Mouse (Mus musculus) limb, embryonic 11.5 days (tissue): ENCODE measurements at regions not wholly inside any gene's neighbourhood (a gene's known extent, or its start where the extent isn't known, plus 50 kb on each side); places are given as distances from the start of the nearest gene placed in this dataset.

ENCODE experiments used
- ATAC-seq: fragments of 200-750 bp; cut with Nextera tagmentation; 2 replicates; pipeline ENCODE4 v1.8.0; 2017; ENCODE audit warnings: low read depth; ENCODE audit not compliant: insufficient number of reproducible peaks, low FRiP score, low TSS enrichment
- DNase-seq: peaks from one replicate; pipeline ENCODE4 v3.0.0-alpha.2; 2015; ENCODE audit warnings: low spot score
- H3K27ac ChIP-seq: fragments of 300-500 bp; sonication (generic); replicated peaks from 2 replicates; pipeline ENCODE4 v1.5.1; 2014; ENCODE audit warnings: low read depth, mild to moderate bottlenecking, low read length
- H3K27me3 ChIP-seq: fragments of 300-500 bp; sonication (generic); 2 replicates; pipeline ENCODE4 v1.6.1; 2014; ENCODE audit warnings: mild to moderate bottlenecking, low read length, mixed read lengths; ENCODE audit not compliant: control insufficient read depth, insufficient read depth
- H3K36me3 ChIP-seq: fragments of 300-500 bp; sonication (generic); 2 replicates; pipeline ENCODE4 v1.6.1; 2014; ENCODE audit warnings: mild to moderate bottlenecking, low read length, moderate library complexity, mixed read lengths; ENCODE audit not compliant: control insufficient read depth, insufficient read depth
- H3K4me1 ChIP-seq: fragments of 300-500 bp; sonication (generic); 2 replicates; pipeline ENCODE4 v1.6.1; 2014; ENCODE audit warnings: low read length, mixed read lengths; ENCODE audit not compliant: control insufficient read depth, insufficient read depth
- H3K4me2 ChIP-seq: fragments of 300-500 bp; sonication (generic); 2 replicates; pipeline ENCODE4 v1.6.1; 2014; ENCODE audit warnings: low read depth, mild to moderate bottlenecking, moderate library complexity; ENCODE audit not compliant: severe bottlenecking
- H3K4me3 ChIP-seq: fragments of 300-500 bp; sonication (generic); 2 replicates; pipeline ENCODE4 v1.5.1; 2014; ENCODE audit warnings: low read depth, low read length
- H3K9ac ChIP-seq: fragments of 300-500 bp; sonication (generic); 2 replicates; pipeline ENCODE4 v1.6.1; 2014; ENCODE audit warnings: mild to moderate bottlenecking, low read length
- H3K9me3 ChIP-seq: fragments of 300-500 bp; sonication (generic); 2 replicates; pipeline ENCODE4 v1.6.1; 2016; ENCODE audit warnings: low read length; ENCODE audit not compliant: control insufficient read depth
- WGBS: fragments of 180-500 bp; shearing (Covaris S2); extraction: QIAGEN DNeasy Blood & Tissue Kit; methylation state at CpG from one replicate; pipeline ENCODE4 v1.1.7; 2014; 5-methylcytosine and 5-hydroxymethylcytosine counted together

- Histone ChIP-seq H3K4me3 (no peak overlapping the region), H3K4me1 (no peaks in the 10 kb centered on the region), H3K4me2 (no peak overlapping the region), H3K9me3 (no peaks in the 10 kb centered on the region; the same call in 1 of the 2 replicates), H3K27me3 (no peaks in the 10 kb centered on the region), H3K27ac (no peak overlapping the region), H3K9ac (no peak overlapping the region), H3K36me3 (no peaks in the 10 kb centered on the region)
- ATAC-seq (no peak), DNase-seq (no peak)
- 97% methylated on average over 3 of the region's 3 CpGs for WGBS
Observed at GRCm38 (mm10) chr8:44828026-44828425, 107.2 kb upstream of the Fat1 start.

DNA sequence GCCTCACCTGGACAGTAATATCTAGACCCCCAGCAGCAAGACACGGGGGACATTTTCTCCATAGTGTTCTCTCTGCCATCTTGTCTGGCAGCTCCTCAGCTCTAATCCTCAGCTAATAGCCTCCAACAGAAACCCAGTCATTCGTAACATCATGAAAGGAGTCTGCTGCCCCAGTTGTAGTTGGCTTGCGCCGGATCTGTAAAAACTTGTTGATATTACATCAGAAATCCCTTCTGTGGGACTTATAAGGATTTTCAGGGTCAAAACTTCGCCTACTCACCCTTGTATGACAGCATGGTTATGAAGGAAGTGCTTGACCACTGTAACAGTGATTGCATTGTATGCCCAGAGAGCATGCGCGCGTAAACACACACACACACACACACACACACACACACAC, 96.8 kb upstream of the Fat1 start:
- H3K9ac ChIP-seq = no peak overlapping the region
- DNase-seq (no peak), ATAC-seq (no peak)
- no peaks in the 10 kb centered on the region for H3K9me3 ChIP-seq
- H3K36me3 ChIP-seq = no peaks in the 10 kb centered on the region
- no peak overlapping the region for H3K27ac ChIP-seq
- WGBS = 93% methylated on average over 8 of the region's 8 CpGs
- no peak overlapping the region for H3K4me2 ChIP-seq
- no peak overlapping the region for H3K4me3 ChIP-seq
- no peaks in the 10 kb centered on the region for H3K27me3 ChIP-seq
- no peaks in the 10 kb centered on the region for H3K4me1 ChIP-seq

GRCm38 (mm10) chr8:44839504-44840209, 95.6 kb upstream of the Fat1 start:
- Histone ChIP-seq H3K36me3 (no peaks in the 10 kb centered on the region), H3K4me1 (no peaks in the 10 kb centered on the region), H3K9me3 (no peaks in the 10 kb centered on the region), H3K4me2 (no peak overlapping the region), H3K27ac (no peak overlapping the region), H3K27me3 (no peaks in the 10 kb centered on the region), H3K9ac (no peak overlapping the region), H3K4me3 (no peak overlapping the region)
- DNase-seq = no peak
- 68% methylated on average over 13 of the region's 13 CpGs for WGBS
- ATAC-seq = no peak

GRCm38 (mm10) chr8:44840646-44841045, 94.6 kb upstream of the Fat1 start:
- Histone ChIP-seq H3K4me2 (no peak overlapping the region), H3K36me3 (no peaks in the 10 kb centered on the region), H3K9me3 (no peaks in the 10 kb centered on the region), H3K4me1 (no peaks in the 10 kb centered on the region), H3K9ac (no peak overlapping the region), H3K27me3 (no peaks in the 10 kb centered on the region), H3K27ac (no peak overlapping the region), H3K4me3 (no peak overlapping the region)
- ATAC-seq = no peak
- no peak for DNase-seq
- 60% methylated on average over 3 of the region's 3 CpGs for WGBS

DNA sequence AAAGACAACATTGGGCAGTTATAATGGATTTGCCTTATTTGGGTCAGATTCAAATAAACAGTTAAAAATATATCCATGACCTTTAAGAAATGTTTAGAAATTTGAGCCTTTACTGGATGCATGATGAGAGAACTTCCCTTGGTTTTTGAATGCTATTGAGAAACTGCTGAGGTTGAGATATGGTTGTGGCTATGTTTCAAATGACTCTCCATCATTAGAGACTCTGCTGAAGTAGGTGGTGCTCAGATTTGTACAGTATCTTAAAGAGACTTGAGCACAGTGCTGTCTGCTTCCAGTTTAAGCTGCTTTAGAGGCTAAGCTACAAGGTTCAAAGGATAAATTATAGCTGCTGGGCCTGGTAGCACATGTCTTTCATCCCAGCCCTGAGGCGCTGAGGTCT, 90.9 kb upstream of the Fat1 start:
- H3K36me3 ChIP-seq = no peaks in the 10 kb centered on the region
- no peak overlapping the region for H3K27ac ChIP-seq
- H3K4me3 ChIP-seq = no peak overlapping the region
- H3K4me1 ChIP-seq = no peaks in the 10 kb centered on the region
- H3K9ac ChIP-seq = no peak overlapping the region
- H3K9me3 ChIP-seq = no peaks in the 10 kb centered on the region
- ATAC-seq (no peak), DNase-seq (no peak)
- no peak overlapping the region for H3K4me2 ChIP-seq
- H3K27me3 ChIP-seq = no peaks in the 10 kb centered on the region
- WGBS = 88% methylated on average over 1 of the region's 1 CpGs

DNA sequence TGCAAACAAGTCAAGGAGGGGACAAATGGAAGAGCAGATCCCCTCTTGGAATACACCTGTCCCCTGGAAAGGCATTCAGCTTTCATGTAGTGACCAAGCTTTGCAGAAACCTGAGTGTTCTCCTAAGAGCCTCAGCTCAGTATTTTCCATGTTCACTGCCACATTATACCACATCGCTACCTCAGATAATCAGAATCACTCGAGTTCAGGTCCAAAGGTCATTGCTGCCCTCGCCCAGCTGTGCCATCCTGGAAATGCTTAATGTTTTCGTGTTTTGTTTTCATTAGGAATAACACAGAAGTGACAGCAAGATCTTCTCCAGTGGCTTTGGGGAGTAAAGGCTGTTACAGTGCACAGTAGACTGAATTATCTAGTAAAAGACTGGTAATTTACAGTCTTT, 83.0 kb upstream of the Fat1 start:
- no peak for DNase-seq
- Histone ChIP-seq H3K27ac (no peak overlapping the region), H3K4me2 (no peak overlapping the region), H3K4me3 (no peak overlapping the region), H3K4me1 (no peaks in the 10 kb centered on the region), H3K9ac (no peak overlapping the region), H3K27me3 (no peaks in the 10 kb centered on the region), H3K9me3 (no peaks in the 10 kb centered on the region), H3K36me3 (no peaks in the 10 kb centered on the region)
- ATAC-seq = no peak
- 82% methylated on average over 4 of the region's 4 CpGs for WGBS

GRCm38 (mm10) chr8:44855115-44855514, 80.1 kb upstream of the Fat1 start:
- no peak overlapping the region for H3K9ac ChIP-seq
- 93% methylated on average over 4 of the region's 4 CpGs for WGBS
- DNase-seq (no peak), ATAC-seq (no peak)
- no peak overlapping the region for H3K4me2 ChIP-seq
- H3K9me3 ChIP-seq = no peaks in the 10 kb centered on the region
- no peaks in the 10 kb centered on the region for H3K36me3 ChIP-seq
- H3K27me3 ChIP-seq = no peaks in the 10 kb centered on the region
- H3K4me3 ChIP-seq = no peak overlapping the region
- no peak overlapping the region for H3K27ac ChIP-seq
- no peaks in the 10 kb centered on the region for H3K4me1 ChIP-seq

DNA sequence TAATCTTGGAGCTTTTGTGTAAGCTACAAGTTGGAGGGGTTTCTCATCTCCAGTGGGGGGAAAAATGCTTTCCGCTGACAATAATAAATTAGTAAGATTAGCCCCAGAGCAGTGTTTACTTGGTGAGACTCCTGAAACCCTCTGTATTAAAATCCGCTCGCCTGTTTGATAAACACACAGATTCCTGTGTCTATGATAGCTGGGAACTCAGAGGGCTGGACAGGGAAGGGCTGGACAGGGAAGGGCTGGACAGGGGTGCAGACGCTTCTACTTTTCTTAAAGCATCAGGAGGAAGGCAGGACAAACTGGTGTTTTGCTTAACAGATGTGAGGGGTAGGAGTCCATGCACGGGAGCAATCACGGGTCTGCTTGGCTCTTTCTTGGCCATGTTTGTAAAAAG, 68.0 kb upstream of the Fat1 start:
- Histone ChIP-seq H3K27me3 (no peaks in the 10 kb centered on the region), H3K9me3 (no peaks in the 10 kb centered on the region), H3K4me2 (no peak overlapping the region), H3K4me1 (no peaks in the 10 kb centered on the region), H3K36me3 (no peaks in the 10 kb centered on the region), H3K27ac (no peak overlapping the region), H3K4me3 (no peak overlapping the region), H3K9ac (no peak overlapping the region)
- no peak for DNase-seq
- whole genome bisulfite sequencing = 64% methylated on average over 6 of the region's 6 CpGs
- no peak for ATAC-seq

DNA sequence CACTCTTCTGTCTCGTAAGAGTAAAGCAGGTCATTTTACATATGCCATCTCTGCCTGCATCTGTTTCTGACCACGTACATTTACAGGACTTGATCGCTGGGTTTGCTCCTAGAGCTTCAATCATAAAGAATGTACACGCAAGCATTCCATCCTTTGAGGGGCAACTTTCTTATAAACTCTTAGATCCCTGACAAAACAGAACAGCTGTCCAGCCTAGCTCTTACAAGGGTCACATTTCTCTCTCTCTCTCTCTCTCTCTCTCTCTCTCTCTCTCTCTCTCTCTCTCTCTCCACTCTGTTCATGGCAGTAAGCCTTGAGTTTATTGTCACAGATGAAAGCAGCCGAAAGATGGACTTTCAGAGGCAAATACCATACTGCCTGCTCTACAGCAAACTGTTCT, 67.6 kb upstream of the Fat1 start:
- no peaks in the 10 kb centered on the region for H3K4me1 ChIP-seq
- no peak overlapping the region for H3K4me3 ChIP-seq
- no peaks in the 10 kb centered on the region for H3K9me3 ChIP-seq
- ATAC-seq = no peak
- H3K27ac ChIP-seq = no peak overlapping the region
- no peaks in the 10 kb centered on the region for H3K36me3 ChIP-seq
- no peaks in the 10 kb centered on the region for H3K27me3 ChIP-seq
- no peak overlapping the region for H3K4me2 ChIP-seq
- H3K9ac ChIP-seq = no peak overlapping the region
- no peak for DNase-seq
- 70% methylated on average over 5 of the region's 5 CpGs for WGBS
